Mouse (Mus musculus): ENCODE results near the gene Lipc.

GRCm38 (mm10) chr9:70870326-70870725 lies 81.7 kb downstream of the Lipc start:
- TF ChIP-seq CTCF (conservative IDR thresholded peaks at IDR 0.05; ENCODE audit: low read length) (no peak), NANOG (IDR thresholded peaks at IDR 0.05; ENCODE audit: borderline replicate concordance, low read length) (no peak)

Measured in E14TG2a.4 (cell line).